Mouse (Mus musculus) heart, embryonic 14.5 days (tissue): ENCODE results near the gene Spsb3. TPM values are rescaled to one million over a fixed set of nuclear protein-coding genes. Genes with fewer than 3 reads are reported as not detected.

Source experiments
- ATAC-seq: fragments of 200-750 bp; cut with Nextera tagmentation; 2 replicates; pipeline ENCODE4 v1.8.0; 2017; ENCODE audit warnings: low read depth, moderate TSS enrichment; ENCODE audit not compliant: insufficient number of reproducible peaks, insufficient read depth, low FRiP score
- H3K27ac ChIP-seq, 2 experiments: fragments of 200-500 bp in 1 of 2; fragments of 300-500 bp in 1 of 2; sonication (generic) in 1 of 2; replicated peaks in 1 of 2; 2 replicates each; pipeline ENCODE4 v1.5.1; 2012 to 2014; ENCODE audit warnings: low read depth in 2 of 2, low read length in 2 of 2, control low read depth in 1 of 2, mild to moderate bottlenecking in 1 of 2, mixed read lengths in 1 of 2; ENCODE audit not compliant: control insufficient read depth in 1 of 2, insufficient read depth in 1 of 2
- H3K27me3 ChIP-seq: fragments of 300-500 bp; sonication (generic); 2 replicates; pipeline ENCODE4 v1.6.1; 2014; ENCODE audit warnings: mild to moderate bottlenecking, low read length, control low read depth; ENCODE audit not compliant: control insufficient read depth, insufficient read depth
- H3K36me3 ChIP-seq: fragments of 300-500 bp; sonication (generic); 2 replicates; pipeline ENCODE4 v1.6.1; 2014; ENCODE audit warnings: mild to moderate bottlenecking, control low read depth, low read length, mixed read lengths; ENCODE audit not compliant: control insufficient read depth, insufficient read depth
- H3K4me1 ChIP-seq, 2 experiments: fragments of 200-500 bp in 1 of 2; fragments of 300-500 bp in 1 of 2; sonication (generic) in 1 of 2; 2 replicates each; pipeline ENCODE4 v1.6.1; 2012 to 2014; ENCODE audit warnings: low read length in 2 of 2, control low read depth in 1 of 2, mixed read lengths in 1 of 2; ENCODE audit not compliant: control insufficient read depth in 2 of 2, insufficient read depth in 2 of 2
- H3K4me2 ChIP-seq: fragments of 300-500 bp; sonication (generic); 2 replicates; pipeline ENCODE4 v1.6.1; 2014; ENCODE audit warnings: mild to moderate bottlenecking, low read length
- H3K4me3 ChIP-seq, 2 experiments: fragments of 200-500 bp in 1 of 2; fragments of 300-500 bp in 1 of 2; sonication (generic) in 1 of 2; 2 replicates each; pipeline ENCODE4 v1.5.1; 2012 to 2014; ENCODE audit warnings: low read length in 2 of 2, mild to moderate bottlenecking in 2 of 2, control low read depth in 1 of 2, low read depth in 1 of 2, moderate library complexity in 1 of 2; ENCODE audit not compliant: control insufficient read depth in 1 of 2, insufficient read depth in 1 of 2
- H3K9ac ChIP-seq: fragments of 300-500 bp; sonication (generic); 2 replicates; pipeline ENCODE4 v1.6.1; 2014; ENCODE audit warnings: mild to moderate bottlenecking, low read length
- H3K9me3 ChIP-seq: fragments of 300-500 bp; sonication (generic); 2 replicates; pipeline ENCODE4 v1.6.1; 2016; ENCODE audit warnings: low read length, control low read depth; ENCODE audit not compliant: control insufficient read depth
- WGBS: fragments of 180-500 bp; shearing (Covaris S2); extraction: QIAGEN DNeasy Blood & Tissue Kit; methylation state at CpG from one replicate; pipeline ENCODE4 v1.1.7; 2014; 5-methylcytosine and 5-hydroxymethylcytosine counted together
- polyA plus RNA-seq: library from polyadenylated mRNA; unstranded; fragments of >200 nt; fragmentation: Nextera tagmentation; extraction: Ambion mirVana; gene quantifications from 2 replicates; pipeline ENCODE4 v1.2.1, GENCODE M21; 2014

Spsb3 gene
- polyA plus RNA-seq, 1 experiment from 2014 or later: 28.2 TPM

DNA sequence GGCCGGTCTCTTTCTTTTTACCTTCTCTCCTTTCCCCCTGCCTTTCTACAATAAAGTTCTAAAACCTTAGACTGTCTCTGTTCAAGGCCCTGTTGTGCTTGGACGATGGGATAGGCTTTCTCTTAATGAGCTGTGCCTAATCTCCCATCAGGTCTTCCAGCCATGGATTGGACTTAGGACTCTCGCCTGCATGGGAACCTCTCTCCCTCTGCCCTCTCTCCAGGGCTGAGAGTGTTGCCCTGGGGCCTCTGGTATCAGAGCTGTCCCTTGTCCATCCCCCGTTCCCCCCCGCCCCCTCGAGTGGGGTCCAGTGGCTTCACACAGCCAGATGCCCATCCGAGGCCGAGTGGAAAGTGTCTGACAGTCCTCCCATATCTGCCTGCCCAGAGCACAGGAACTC lies 11.5 kb upstream of the Spsb3 start:
- H3K27me3 ChIP-seq: no peaks in the 10 kb centered on the region
- 68% methylated on average over 8 of the region's 8 CpGs for WGBS
- no peak overlapping the region for H3K4me2 ChIP-seq
- no peak overlapping the region for H3K4me3 ChIP-seq
- no peak overlapping the region for H3K27ac ChIP-seq
- no peaks in the 10 kb centered on the region for H3K9me3 ChIP-seq
- ATAC-seq: no peak
- no peaks in the 10 kb centered on the region for H3K36me3 ChIP-seq
- H3K4me1 ChIP-seq: no peaks in the 10 kb centered on the region
- no peak overlapping the region for H3K9ac ChIP-seq

DNA sequence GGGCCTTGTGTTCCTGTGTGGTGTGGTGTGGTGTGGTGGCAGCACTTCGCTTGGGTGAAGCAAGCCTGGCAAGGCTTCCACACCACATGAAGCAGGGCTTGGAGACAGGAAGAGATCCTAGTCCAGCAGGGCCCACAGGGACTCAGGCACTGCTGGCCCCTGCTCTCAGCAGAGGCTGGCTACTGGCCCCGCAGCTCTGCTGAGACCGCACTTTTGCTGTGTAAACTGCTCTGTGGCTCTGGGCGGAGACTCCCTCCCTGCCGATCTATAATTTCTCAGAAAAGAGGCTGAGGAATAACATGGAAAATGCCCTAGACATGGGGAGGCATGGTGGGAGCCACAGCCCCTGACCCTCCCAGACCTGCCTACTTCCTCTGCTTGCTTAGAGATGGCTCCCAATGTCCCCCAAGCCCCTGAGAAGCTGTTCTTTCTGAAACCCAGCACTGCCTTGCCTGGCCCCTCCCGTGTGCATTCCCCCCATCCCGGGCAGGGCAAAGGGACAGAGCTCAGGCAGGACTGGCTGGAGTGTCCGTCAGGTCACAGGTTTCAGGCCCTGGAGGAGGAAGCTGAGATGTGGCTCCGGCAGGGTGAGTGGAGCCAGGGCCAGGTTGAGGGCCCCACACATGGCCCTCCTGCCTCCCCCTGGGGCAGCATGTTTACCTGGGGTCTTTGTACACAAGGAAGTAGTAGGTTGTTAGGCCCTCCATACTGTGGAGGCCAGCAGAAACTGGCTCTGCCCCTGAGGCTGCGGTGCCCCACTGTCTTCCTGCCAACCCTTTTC lies 8.9 kb upstream of the Spsb3 start:
- WGBS: 64% methylated on average over 10 of the region's 10 CpGs
- no peak for ATAC-seq
- H3K36me3 ChIP-seq: peaks cover 2% of the 10 kb centered on the region; the same call in 1 of the 2 replicates
- no peak overlapping the region for H3K4me2 ChIP-seq
- no peaks in the 10 kb centered on the region for H3K27me3 ChIP-seq
- H3K4me1 ChIP-seq: no peaks in the 10 kb centered on the region
- H3K9ac ChIP-seq: no peak overlapping the region
- H3K27ac ChIP-seq: no peak overlapping the region
- no peak overlapping the region for H3K4me3 ChIP-seq
- no peaks in the 10 kb centered on the region for H3K9me3 ChIP-seq

DNA sequence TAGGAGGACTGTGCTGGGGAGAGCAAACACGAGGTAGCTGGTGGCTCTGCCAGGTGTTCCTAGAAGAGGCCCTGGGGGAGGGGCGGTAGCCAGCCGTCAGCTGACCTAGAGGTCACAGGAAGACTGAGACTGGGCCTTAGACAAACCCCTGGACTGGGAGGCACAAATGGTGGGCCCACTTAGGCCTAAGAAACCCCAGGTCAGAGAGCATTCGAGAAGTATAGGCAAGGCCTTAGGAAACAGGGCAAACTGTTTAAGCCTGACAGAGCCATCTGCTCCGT lies 8.4 kb upstream of the Spsb3 start:
- no peaks in the 10 kb centered on the region for H3K27me3 ChIP-seq
- H3K36me3 ChIP-seq: peaks cover 7% of the 10 kb centered on the region
- no peak overlapping the region for H3K4me2 ChIP-seq
- H3K4me3 ChIP-seq: no peak overlapping the region
- H3K9me3 ChIP-seq: no peaks in the 10 kb centered on the region
- no peak overlapping the region for H3K27ac ChIP-seq
- WGBS: 43% methylated on average over 5 of the region's 5 CpGs
- no peak for ATAC-seq
- no peak overlapping the region for H3K9ac ChIP-seq
- H3K4me1 ChIP-seq: no peaks in the 10 kb centered on the region

DNA sequence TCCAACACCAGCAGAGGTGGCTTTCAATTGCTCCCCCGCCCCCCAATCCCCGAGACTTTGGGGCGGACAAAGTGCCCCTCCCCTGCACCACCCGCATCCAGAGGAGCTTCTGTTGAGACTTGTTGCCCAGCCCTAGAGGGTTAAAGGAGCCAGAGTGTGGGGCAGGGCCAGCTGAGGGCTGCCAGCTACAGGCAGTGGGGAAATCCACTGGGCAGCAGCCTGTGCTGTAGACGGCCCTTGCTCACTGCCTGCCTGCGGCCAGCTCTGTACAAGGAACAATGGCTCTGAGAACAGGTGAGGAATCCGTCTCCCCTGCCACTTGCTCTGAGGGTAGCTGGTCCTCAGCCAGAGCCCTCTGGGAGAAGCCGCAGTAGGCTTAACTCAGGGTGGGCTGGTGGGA lies 7.9 kb upstream of the Spsb3 start:
- ATAC-seq: no peak
- WGBS: 70% methylated on average over 8 of the region's 8 CpGs
- Histone ChIP-seq H3K27me3 (no peaks in the 10 kb centered on the region), H3K9me3 (no peaks in the 10 kb centered on the region), H3K4me1 (no peaks in the 10 kb centered on the region), H3K9ac (no peak overlapping the region), H3K27ac (no peak overlapping the region), H3K4me3 (no peak overlapping the region), H3K4me2 (no peak overlapping the region), H3K36me3 (peaks cover 12% of the 10 kb centered on the region)

DNA sequence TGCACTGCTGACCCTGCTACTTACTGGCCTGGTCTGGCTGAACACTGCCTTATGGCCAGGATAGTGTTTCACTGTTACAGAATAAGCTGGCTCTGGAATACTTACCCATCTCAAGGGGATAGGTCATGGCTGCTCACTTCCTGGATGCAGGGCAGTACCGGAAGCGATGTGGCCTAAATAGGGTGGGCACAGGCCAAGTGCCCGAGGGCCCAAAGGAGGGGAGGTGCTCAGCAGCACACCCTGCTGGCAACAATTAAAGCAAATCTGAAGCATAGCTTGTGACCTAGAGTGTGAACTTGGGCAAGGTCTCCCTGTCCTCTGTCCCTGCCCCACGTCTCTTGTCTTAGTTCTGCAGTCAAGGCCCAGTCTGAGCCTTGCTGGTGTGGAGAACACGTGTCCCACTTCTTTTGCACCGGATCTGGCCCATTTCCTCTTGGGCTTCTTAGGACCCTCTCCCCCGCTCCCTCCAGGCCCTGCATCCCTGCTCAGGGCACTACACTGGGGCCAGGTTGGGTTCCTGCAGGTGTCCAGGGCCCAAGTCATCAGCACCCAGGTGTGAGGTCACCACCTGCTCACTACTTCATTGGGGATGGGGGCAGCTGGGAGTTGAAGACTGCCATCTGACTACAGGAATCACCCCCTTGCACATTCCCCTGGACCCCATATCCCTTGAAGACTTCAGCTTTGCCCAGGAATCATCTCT lies 4.6 kb upstream of the Spsb3 start:
- Histone ChIP-seq H3K9ac (no peak overlapping the region), H3K9me3 (no peaks in the 10 kb centered on the region), H3K4me2 (no peak overlapping the region), H3K4me3 (no peak overlapping the region), H3K4me1 (peaks cover 5 to 9% of the 10 kb centered on the region in 2 experiments; a peak in 3 of 4 replicates), H3K27me3 (no peaks in the 10 kb centered on the region), H3K36me3 (peaks cover 22% of the 10 kb centered on the region), H3K27ac (no peak overlapping the region)
- no peak for ATAC-seq
- 52% methylated on average over 7 of the region's 7 CpGs for WGBS

DNA sequence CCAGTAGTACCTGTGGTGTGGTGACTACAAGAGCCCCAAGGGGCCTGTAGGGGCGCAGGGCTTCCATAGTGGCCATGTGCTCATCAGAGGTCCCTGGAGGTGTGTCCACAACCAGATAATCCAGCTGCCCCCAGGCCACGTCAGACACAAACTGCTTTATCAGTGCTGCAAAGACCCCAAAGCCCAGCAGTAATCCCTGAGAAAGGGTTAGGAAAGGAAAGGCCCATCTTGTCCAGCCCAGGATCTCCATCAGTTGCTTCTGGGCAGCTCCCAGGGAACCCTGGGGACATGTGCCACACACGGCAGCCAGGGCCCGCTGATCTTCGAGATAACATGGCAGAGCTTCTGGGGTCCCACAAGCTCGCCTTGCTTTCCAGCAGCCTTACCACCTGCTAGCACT lies 2.1 kb upstream of the Spsb3 start:
- H3K4me3 ChIP-seq: no peak overlapping the region
- no peak overlapping the region for H3K9ac ChIP-seq
- 83% methylated on average over 6 of the region's 6 CpGs for WGBS
- ATAC-seq: no peak
- H3K27ac ChIP-seq: no peak overlapping the region
- peaks cover 11 to 19% of the 10 kb centered on the region in 2 experiments for H3K4me1 ChIP-seq
- peaks cover 39% of the 10 kb centered on the region for H3K36me3 ChIP-seq
- H3K9me3 ChIP-seq: no peaks in the 10 kb centered on the region
- H3K4me2 ChIP-seq: no peak overlapping the region
- no peaks in the 10 kb centered on the region for H3K27me3 ChIP-seq

DNA sequence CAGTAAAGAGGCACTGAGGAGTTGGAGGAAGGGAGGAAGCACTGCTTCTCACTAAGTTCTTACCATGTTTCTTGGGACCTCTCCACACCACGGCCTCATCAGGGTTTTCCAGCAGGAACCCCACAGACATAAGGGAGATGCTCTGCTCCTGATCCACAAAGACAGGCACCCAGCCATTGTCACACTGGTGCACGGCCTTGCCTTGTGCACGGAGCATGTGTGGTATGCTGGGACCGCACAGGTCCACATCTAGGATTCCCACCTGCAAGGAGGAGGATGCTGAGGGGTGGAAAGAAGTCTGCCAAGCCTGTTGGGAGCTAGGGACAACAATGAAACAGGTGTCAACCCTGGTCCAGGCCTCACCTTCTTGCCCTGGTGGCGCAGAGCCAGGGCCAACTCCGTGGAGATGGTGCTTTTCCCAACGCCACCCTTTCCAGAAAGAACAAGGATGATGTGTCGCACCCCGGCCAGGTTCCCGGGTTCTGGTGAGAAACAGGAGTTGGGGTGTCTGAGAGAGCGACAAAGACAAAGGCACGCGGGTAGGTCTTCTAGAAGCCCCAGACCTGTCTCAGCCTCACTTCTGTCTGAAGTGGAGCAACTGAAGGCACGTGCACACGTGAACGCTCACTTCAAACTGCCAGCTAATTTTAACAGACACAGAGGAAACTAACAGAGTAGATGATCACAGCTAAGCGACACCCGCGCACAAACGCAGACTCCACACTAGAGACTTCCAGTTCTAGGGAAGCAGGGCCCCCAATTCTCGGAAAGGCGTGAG lies 898 bp upstream of the Spsb3 start:
- no peaks in the 10 kb centered on the region for H3K9me3 ChIP-seq
- peak overlapping the region; percentile 70 for H3K9ac ChIP-seq
- H3K27ac ChIP-seq: no peak overlapping the region
- WGBS: 23% methylated on average over 22 of the region's 22 CpGs
- H3K36me3 ChIP-seq: peaks cover 50% of the 10 kb centered on the region
- peaks cover 11 to 19% of the 10 kb centered on the region in 2 experiments for H3K4me1 ChIP-seq
- H3K4me3 ChIP-seq: peak overlapping the region; percentile 67 to 86
- peak overlapping the region; percentile 90 for H3K4me2 ChIP-seq
- no peak for ATAC-seq
- H3K27me3 ChIP-seq: no peaks in the 10 kb centered on the region
